Mouse (Mus musculus) cerebellum, adult (tissue): ENCODE results near the gene Rassf5.

Source experiments
- ATAC-seq: cut with Nextera tagmentation; 2 replicates; pipeline ENCODE4 v1.9.2; 2017; ENCODE audit warnings: mild to moderate bottlenecking, moderate library complexity, mixed read lengths; ENCODE audit not compliant: insufficient number of reproducible peaks, low FRiP score, low TSS enrichment

The Rassf5 gene

DNA sequence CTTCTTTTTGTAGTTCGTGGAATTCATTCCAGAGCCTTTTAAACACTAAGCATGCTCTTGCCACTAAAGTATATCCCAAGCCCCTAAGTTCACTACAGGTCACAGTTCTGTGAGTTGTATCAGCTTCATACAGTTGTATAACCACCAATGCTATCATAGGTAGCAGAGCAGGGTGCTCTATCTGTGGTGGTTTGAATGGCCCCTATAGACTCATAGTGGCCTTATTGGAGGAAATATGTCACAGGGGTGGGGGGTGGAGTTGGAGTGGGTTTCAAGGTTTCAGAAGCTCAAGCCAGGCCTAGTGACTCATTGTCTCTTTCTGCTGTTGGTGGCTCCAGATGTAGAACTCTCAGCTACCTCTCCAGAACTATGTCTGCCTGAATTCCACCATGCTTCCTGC lies 102.6 kb downstream of the Rassf5 start:
- no peak for ATAC-seq

DNA sequence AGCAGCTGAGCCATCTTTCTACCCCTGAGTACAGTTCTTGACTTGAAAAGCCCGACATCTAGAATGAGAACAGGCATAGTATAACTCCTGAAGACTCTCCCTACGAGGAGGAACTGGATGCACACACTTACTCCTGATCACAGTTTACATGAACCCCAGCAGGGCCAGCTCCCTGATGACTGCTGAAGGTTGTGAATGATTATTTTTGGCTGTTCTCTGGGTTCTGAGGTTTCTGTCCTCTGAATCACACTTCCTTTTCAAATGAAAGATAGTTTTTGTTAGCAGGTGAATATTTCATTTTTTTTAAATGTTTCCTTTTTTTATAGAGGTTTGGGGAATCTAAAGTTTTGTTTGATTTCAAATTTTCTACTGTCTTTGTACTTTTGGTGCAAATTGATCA lies 103.6 kb downstream of the Rassf5 start:
- ATAC-seq, result no peak

DNA sequence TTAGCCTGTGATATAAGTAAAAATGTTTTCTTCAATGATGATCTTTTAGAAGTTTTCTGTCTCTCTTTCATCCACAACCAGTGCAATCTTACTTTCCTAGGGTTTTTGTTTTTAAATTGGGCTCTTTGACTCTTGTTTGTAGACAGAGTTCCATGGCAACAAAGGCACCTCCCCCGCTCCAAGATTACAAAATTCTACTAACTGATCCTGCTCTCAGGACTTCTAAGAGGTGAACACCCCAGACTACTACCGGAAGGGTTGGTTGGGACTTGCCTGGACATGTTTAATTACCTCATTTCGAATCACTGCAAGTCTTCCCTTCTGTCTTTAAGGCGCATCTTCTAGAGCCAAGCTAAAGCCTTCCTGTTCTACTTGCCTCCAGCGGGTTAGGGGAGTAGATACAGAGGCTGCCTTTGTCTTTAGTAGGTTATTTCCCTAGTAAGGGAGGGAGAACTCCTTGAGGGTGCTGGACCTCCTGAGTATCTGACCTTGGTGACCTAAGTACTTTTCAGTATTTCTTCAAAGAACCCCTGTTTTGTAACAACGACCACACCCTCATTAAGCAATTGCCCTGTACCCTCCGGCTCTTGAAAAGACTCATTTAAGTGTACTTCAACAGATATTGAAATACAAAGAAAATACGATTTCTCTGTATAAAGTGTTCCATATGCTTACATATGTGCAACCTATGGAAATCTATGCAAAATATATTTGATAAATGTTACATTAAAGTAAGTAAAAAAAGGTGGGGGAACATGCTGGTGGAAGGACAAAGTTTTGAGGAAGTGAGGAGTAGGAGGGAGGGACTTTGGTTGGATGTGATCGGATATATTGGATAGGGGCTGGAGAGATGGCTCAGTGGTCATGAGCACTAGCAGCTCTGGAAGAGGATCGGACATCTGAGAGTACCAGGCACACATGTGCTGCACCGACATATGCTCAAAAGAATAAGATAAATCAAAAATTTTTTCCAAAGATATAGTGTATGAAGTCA lies 105.7 kb downstream of the Rassf5 start:
- ATAC-seq, result no peak

DNA sequence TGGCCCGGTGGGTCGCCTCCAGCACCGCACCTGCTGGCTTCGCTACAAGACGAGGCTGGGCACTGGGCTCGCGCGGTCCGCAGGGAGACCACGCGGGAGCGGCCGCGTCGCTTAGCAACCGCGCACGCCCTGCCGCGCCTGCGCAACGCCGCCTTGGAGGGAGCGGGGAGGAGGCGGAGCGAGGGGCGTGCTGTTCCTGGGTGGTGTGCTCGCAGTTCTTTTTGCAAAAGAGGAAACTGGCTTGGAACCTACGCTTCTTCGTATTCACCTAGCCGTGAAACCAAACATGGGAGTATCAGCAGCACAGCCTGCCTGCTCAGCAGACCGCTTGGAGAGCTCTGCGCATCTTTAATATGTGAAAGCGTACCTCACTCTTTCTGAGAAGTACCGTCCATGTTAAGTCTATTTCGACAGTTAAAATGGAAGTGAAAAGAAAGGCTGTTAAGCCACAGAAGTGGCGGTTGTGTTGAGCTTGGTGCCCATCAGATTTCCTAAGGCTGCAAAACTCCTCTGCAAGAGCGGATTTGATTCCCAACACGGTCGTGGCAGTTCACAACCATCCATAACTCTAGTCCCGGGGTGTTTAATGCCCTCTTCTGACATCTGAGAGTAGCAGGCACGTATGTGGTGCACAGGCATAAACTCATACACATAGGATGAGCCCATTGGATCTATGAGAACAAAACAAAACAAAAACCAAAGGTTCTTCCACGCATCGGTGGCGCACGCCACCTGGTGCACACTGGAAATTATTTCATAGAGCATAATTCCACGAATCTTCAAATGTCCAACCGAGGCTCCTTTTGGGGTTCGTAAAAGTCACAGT lies 106.7 kb downstream of the Rassf5 start, which contains the start of gene Dyrk3:
Gene Dyrk3 (minus strand): TSS at position 150 of the 826 bp plus-strand sequence.
- peak; percentile 93 for ATAC-seq

DNA sequence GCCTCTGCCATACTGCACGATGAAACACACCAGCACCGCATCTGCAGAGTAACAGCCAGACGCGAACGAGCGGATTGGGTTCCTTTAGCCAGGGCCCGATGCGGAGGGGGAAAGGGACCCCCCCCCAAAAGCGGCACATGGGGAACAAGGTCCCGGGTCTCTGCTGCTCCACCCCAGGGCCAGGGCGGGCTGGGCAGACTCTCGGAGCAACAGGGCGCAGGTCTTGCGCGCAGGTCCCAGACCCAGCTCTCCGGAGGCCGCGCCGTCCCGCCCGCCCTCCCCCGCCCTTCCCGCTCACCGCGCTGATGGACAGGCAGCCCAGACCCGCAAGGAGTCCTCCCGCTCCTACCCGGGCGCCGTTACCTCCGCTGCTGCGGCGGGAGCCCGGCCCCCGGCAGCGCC lies 107.3 kb downstream of the Rassf5 start:
- ATAC-seq, result peak; percentile 81

DNA sequence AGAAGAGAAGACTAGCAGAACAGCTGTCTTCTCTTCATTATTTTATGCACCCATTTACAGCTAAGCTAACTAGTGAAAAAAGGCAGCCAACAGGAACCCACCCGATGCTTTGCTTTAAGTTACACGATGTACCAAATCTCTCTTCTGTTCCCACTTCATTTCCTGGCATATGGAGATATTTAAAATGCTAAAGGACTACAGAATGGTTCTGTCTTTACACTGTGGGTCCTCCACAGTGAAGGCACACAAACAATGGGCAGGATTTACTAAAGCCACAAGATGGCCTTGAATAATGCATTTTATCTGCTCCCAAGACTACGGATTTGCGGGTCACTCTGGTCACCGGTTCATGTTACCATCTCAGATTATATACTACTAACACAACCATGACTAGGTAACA lies 107.9 kb downstream of the Rassf5 start:
- no peak for ATAC-seq

DNA sequence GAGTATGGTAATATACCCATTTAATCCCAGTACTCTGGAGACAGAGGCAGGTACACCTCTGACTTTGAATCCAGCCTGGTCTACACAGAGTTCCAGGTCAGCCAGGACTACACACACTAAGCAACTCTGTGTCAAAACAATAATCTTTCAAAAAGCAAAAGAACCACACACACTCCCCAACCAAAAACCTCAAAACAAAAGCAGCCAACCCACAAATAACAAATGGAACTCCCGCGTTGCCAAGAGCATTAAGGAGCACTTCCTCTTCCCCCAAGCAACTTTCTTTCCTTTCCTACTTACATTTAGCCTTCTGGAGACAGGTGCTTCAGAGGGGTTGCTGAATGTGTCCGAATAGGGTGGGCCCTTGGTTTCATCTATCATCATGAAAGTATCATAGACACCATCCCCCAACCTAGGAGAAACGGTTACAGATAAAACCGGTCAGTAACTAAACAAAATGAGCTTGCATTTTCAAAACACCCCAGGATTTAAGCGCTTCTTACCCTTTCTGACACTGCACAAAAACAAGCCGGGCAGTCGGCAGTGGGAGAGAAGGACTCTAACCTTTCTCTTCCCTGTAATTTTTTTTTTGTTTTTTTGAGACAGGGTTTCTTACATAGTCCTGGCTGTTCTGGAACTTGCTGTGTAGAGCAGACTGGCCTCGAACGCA lies 109.0 kb downstream of the Rassf5 start:
- ATAC-seq, result no peak

DNA sequence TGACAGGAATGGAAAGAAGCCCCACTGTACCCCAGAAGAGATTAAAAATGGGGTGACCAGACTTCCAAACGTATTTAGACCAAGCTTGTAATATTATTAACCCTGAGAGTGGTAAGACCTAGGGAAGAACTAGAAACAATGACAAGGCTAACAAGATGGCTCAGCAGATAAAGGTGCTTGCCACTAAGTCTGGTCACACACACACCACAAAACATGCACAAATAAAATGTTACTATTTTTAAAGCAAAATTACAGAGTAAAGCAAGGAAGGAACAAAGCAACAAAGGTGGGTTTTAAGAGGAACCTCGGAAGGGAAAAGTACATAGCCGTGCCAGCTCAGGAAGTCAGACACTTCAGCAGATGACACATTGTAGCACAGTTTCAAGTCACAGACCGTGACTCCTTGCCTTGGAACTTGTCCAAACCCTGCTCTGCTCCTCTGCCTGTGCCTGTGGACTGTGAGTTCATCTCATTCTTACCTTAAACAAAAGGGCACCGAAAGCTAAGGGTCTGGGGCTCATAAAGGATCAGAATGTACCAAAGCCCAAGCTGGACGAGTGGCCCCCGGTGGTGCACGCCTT lies 110.0 kb downstream of the Rassf5 start:
- ATAC-seq, result no peak

DNA sequence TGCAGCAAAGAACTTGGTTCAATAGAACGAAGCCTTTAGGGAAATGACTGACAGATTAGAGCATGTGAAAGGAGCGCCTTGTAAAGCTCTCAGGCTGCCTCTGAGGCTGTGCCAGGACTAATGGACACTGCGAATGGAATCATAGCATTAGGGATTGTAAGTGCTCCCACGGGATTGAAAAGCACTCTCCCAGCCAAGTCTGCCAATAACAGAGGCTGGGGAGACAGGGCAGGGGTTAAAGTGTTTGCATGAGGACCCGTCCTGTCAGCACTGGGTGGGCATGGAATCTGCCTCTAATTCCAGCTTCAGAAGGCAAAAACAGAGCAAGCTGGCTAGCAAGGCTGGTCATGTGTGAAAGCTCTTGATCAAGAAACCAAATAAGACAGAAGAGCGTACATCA lies 110.8 kb downstream of the Rassf5 start:
- ATAC-seq, result no peak
